Mouse (Mus musculus) CH12.LX (cell line): ENCODE data around the gene Fez2.

Experiments
- CTCF ChIP-seq, 2 experiments: IDR thresholded peaks in 1 of 2; conservative IDR thresholded peaks in 1 of 2; 2 replicates each; pipeline ENCODE4 v1.5.1; 2011 to 2012; ENCODE audit warnings: low read depth in 2 of 2, low read length in 2 of 2, improper control_type of control experiment in 1 of 2, inconsistent platforms in 1 of 2, mild to moderate bottlenecking in 1 of 2, moderate library complexity in 1 of 2
- ELF1 ChIP-seq: IDR thresholded peaks from 2 replicates; pipeline ENCODE4 v1.6.1; 2014; ENCODE audit warnings: low read depth, mild to moderate bottlenecking, inconsistent platforms, low read length, improper control_type of control experiment
- MXI1 ChIP-seq: IDR thresholded peaks from 2 replicates; pipeline ENCODE4 v1.6.1; 2011; ENCODE audit warnings: mild to moderate bottlenecking, low read depth, low read length, improper control_type of control experiment
- MYC ChIP-seq: IDR thresholded peaks from 2 replicates; pipeline ENCODE4 v1.6.1; 2011; ENCODE audit warnings: low read depth, mild to moderate bottlenecking, improper control_type of control experiment, low read length
- POLR2A ChIP-seq: IDR thresholded peaks from 2 replicates; pipeline ENCODE4 v1.6.1; 2011; ENCODE audit warnings: low read depth, mild to moderate bottlenecking, improper control_type of control experiment, low read length
- USF1 ChIP-seq: IDR thresholded peaks from 2 replicates; pipeline ENCODE4 v1.6.1; 2014; ENCODE audit warnings: low read depth, mild to moderate bottlenecking, inconsistent platforms, low read length, improper control_type of control experiment
- ZKSCAN1 ChIP-seq: IDR thresholded peaks from 2 replicates; pipeline ENCODE4 v1.6.1; 2012; ENCODE audit warnings: low read depth, inconsistent platforms, low read length, improper control_type of control experiment, borderline replicate concordance
- ZMIZ1 ChIP-seq: IDR thresholded peaks from 2 replicates; pipeline ENCODE4 v1.6.1; 2012; ENCODE audit warnings: low read depth, mild to moderate bottlenecking, inconsistent platforms, low read length, improper control_type of control experiment

DNA sequence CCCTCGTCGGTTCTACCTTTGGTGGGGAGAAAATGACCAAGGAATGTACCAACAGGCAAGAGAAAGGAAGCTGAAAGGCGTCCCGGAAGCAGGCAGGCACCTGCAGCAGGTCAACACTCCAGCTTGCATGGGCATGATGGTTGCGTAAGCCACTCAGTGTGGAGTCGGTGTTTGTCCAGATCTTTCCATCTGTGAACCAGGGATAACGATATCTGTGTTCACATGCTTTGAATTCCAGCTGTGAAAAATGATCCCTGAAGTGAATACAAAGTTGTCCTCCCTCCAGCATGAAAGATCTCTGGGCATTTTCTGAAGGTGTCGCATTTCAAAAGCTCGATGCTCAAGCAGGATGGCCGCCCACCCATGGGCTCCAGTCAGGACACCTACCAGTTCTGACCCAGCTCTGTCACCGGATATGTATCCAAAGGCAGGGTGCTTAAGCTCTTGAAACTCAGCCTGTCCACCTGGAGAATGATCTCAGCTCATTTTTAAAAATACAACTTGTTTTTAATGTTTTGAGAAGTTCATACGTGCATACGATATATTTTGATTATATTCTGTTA lies 31.8 kb upstream of the Fez2 start:
- no peak for TF ChIP-seq POLR2A
- no peak for TF ChIP-seq MYC
- no peak for TF ChIP-seq ELF1
- TF ChIP-seq ZKSCAN1 = no peak
- TF ChIP-seq CTCF (conservative IDR thresholded peaks at IDR 0.05 in 1 of 2, IDR thresholded peaks at IDR 0.05 in 1 of 2; ENCODE audit: low read depth in 2 of 2, low read length in 2 of 2) = no peak
- TF ChIP-seq ZMIZ1 = no peak
- TF ChIP-seq USF1 = no peak
- no peak for TF ChIP-seq MXI1
